Mouse (Mus musculus) heart, embryonic 16.5 days (tissue): ENCODE results near the gene Wnk2. TPM values are rescaled to one million over a fixed set of nuclear protein-coding genes. Genes with fewer than 3 reads are reported as not detected.

Experiments
- ATAC-seq: fragments of 200-750 bp; cut with Nextera tagmentation; replicated peaks from 2 replicates; pipeline ENCODE4 v1.8.0; 2017; ENCODE audit warnings: moderate number of reproducible peaks; ENCODE audit not compliant: insufficient read depth, low FRiP score; ENCODE audit errors: extremely low read depth
- H3K27ac ChIP-seq: fragments of 300-500 bp; sonication (generic); 2 replicates; pipeline ENCODE4 v1.5.1; 2014; ENCODE audit warnings: mild to moderate bottlenecking, low read length, control low read depth, moderate library complexity
- H3K27me3 ChIP-seq: fragments of 300-500 bp; sonication (generic); 2 replicates; pipeline ENCODE4 v1.6.1; 2014; ENCODE audit warnings: low read length, mixed read lengths; ENCODE audit not compliant: control insufficient read depth, insufficient read depth
- H3K36me3 ChIP-seq: fragments of 300-500 bp; sonication (generic); 2 replicates; pipeline ENCODE4 v1.6.1; 2014; ENCODE audit not compliant: control insufficient read depth, insufficient read depth
- H3K4me1 ChIP-seq: fragments of 300-500 bp; sonication (generic); 2 replicates; pipeline ENCODE4 v1.6.1; 2014; ENCODE audit warnings: low read length, mixed read lengths; ENCODE audit not compliant: control insufficient read depth, insufficient read depth
- H3K4me2 ChIP-seq: fragments of 300-500 bp; sonication (generic); 2 replicates; pipeline ENCODE4 v1.6.1; 2014; ENCODE audit warnings: low read depth, mild to moderate bottlenecking, control low read depth, low read length
- H3K4me3 ChIP-seq: fragments of 300-500 bp; sonication (generic); 2 replicates; pipeline ENCODE4 v1.5.1; 2014; ENCODE audit warnings: mild to moderate bottlenecking, control low read depth, low read length
- H3K9ac ChIP-seq: fragments of 300-500 bp; sonication (generic); 2 replicates; pipeline ENCODE4 v1.6.1; 2014; ENCODE audit warnings: low read length, control low read depth
- H3K9me3 ChIP-seq: fragments of 300-500 bp; sonication (generic); replicated peaks from 2 replicates; pipeline ENCODE4 v1.6.1; 2016; ENCODE audit warnings: low read length; ENCODE audit not compliant: control insufficient read depth
- WGBS: fragments of 180-500 bp; shearing (Covaris S2); extraction: QIAGEN DNeasy Blood & Tissue Kit; methylation state at CpG from one replicate; pipeline ENCODE4 v1.1.7; 2014; 5-methylcytosine and 5-hydroxymethylcytosine counted together
- polyA plus RNA-seq: library from polyadenylated mRNA; unstranded; fragments of >200 nt; fragmentation: Nextera tagmentation; extraction: Ambion mirVana; gene quantifications from 2 replicates; pipeline ENCODE4 v1.2.1, GENCODE M21; 2015

Wnk2 gene
- polyA plus RNA-seq, 1 experiment from 2014 or later = 1.8 TPM

DNA sequence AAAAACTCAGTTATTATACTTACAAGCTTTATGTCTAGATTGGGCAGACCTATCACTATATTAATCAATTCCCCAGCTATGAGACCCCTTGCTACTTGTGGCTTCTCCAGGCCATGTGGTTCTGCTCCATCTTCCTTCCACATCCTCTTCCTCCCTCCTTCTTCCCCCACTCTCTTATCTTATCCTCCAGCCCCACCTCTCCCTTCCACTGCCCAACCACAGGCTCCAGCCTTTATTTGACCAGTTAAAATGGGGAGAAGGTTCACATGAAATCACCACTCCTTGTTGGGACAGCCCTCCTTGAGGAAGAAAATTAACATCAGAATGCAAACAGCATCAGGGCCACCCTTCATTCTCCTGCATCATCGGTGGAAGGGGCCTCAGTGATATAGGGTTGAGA, 32.9 kb upstream of the Wnk2 start:
- WGBS = 56% methylated on average over 1 of the region's 1 CpGs
- ATAC-seq = no peak
- H3K4me1 ChIP-seq = peaks cover 25% of the 10 kb centered on the region
- H3K9ac ChIP-seq = no peak overlapping the region
- H3K27ac ChIP-seq = no peak overlapping the region
- H3K27me3 ChIP-seq = no peaks in the 10 kb centered on the region
- H3K9me3 ChIP-seq = no peaks in the 10 kb centered on the region; the same call in 1 of the 2 replicates
- H3K36me3 ChIP-seq = no peaks in the 10 kb centered on the region
- H3K4me3 ChIP-seq = no peak overlapping the region
- H3K4me2 ChIP-seq = no peak overlapping the region

DNA sequence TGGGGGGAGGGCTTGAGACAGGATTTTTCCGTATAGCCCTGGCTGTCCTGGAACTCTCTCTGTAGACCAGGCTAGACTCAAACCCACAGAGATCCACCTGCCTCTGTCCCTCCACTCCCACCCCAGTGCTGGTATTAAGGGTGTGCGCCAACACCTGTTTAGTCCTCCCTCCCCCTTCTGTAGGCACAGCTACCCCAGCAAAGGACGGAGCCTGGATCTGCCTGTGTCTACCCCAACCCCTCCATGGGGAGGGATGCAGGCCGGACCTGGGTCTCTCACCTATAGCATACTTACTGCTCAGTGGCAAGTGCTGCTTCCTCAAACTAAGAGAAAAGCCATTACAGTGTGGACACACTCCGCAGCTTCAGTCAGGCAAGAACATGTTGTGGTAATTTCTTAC, 32.5 kb upstream of the Wnk2 start:
- no peaks in the 10 kb centered on the region for H3K36me3 ChIP-seq
- ATAC-seq = no peak
- H3K4me1 ChIP-seq = peaks cover 25% of the 10 kb centered on the region
- no peak overlapping the region for H3K4me3 ChIP-seq
- no peak overlapping the region for H3K4me2 ChIP-seq
- H3K9me3 ChIP-seq = no peaks in the 10 kb centered on the region; the same call in 1 of the 2 replicates
- no peak overlapping the region for H3K27ac ChIP-seq
- no peak overlapping the region for H3K9ac ChIP-seq
- H3K27me3 ChIP-seq = no peaks in the 10 kb centered on the region
- 86% methylated on average over 5 of the region's 5 CpGs for WGBS

DNA sequence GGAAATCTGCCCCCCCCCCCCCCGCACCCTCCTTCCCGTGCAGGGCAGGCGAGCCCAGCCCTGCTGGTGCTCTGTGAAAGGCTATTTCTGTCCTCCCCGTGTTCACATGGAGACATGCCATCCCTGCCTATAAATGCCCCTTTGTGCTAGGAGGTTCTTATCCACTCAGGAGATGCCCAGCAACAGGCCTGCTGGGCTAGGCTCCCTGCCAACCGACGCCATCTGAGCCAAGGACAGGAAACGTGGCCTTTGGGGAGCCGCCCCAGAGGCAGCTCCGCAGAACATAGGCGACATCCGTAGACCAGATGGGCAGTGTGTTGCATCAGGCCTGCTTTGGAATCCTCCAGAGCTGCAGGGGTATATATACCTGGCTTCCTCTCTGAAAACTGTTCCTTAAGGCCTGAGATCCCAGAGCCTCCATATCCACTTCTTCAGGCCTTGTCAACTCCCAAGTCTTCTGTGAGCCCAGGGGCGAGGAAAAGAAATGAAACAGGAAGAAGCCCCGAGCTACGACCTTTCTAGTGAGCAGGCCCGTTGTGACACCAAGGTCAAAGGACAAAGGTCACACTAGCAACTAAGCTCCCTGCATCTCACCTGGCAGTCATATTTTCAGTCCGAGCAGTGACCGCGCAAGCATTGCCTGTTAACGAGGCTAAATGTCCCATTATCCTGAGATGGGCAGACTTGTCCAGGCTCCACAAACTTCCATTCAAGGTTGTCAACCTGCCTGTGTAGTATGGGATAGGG, 31.2 kb upstream of the Wnk2 start:
- Histone ChIP-seq H3K9ac (0 out of 2 replicates have a peak overlapping the region, but pooled peaks have one; percentile 3), H3K4me1 (peaks cover 25% of the 10 kb centered on the region), H3K36me3 (no peaks in the 10 kb centered on the region), H3K27me3 (no peaks in the 10 kb centered on the region), H3K9me3 (no peaks in the 10 kb centered on the region; the same call in 1 of the 2 replicates), H3K4me3 (no peak overlapping the region), H3K27ac (peak overlapping the region; percentile 91), H3K4me2 (peak overlapping the region; percentile 38; the same call in 1 of the 2 replicates)
- ATAC-seq = peak; percentile 92
- 45% methylated on average over 19 of the region's 19 CpGs for WGBS

DNA sequence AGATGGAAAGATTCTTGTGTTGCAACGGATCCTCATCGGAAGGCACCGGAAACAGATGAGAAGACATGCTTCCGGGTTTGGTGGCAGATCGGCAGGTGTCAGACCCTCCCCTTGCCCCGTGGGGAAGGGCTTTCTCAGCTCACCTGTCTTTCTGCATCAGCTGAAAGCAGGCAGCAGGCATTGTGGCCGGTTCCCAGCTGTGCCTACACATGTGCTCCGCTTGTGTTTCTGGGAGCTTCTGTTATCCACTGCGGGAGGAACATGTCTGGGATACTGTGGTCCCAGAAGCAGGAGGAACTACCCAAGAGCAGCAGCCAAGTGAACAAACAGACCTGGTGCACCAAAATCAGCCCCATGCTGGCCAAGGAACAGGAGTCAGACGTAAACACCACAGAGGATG, 27.7 kb upstream of the Wnk2 start:
- Histone ChIP-seq H3K4me3 (no peak overlapping the region), H3K9ac (no peak overlapping the region), H3K36me3 (no peaks in the 10 kb centered on the region), H3K4me2 (no peak overlapping the region), H3K4me1 (peaks cover 20% of the 10 kb centered on the region), H3K9me3 (no peaks in the 10 kb centered on the region), H3K27ac (no peak overlapping the region), H3K27me3 (no peaks in the 10 kb centered on the region)
- ATAC-seq = no peak
- WGBS = 71% methylated on average over 10 of the region's 10 CpGs

DNA sequence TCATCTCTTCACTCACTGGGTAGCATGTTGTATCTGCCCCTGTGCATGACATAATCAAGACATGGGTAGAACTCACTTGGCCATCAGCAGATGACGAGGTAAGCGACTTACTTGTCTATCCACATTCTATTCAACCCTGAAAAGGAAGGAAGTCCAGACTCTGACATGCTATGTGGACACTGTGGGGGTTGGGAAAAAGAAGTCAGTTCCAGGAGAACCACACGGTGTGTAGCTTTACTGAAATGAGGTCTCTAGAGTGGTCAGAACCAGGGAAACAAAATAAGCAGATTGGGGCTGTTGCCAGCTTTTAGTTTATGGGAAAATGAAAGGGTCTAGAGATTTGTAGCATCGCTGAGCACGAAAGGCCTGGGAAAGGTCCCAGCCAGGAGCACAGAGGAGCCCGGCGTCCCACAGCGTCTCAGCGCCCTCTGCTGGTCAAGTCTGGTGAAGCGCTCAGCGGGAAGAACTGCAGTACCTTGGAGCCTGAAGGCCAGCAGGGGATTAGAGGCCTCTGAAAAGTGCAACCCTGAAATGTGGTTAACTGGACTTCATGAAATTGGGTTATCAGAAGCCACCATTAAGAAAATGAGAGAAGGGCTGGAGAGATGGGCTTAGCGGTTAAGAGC, 25.3 kb upstream of the Wnk2 start:
- peak; percentile 65 for ATAC-seq
- H3K4me1 ChIP-seq = peaks cover 6% of the 10 kb centered on the region; the same call in 1 of the 2 replicates
- H3K4me3 ChIP-seq = no peak overlapping the region
- H3K4me2 ChIP-seq = no peak overlapping the region
- no peaks in the 10 kb centered on the region for H3K27me3 ChIP-seq
- H3K9me3 ChIP-seq = no peaks in the 10 kb centered on the region
- 6% methylated on average over 12 of the region's 12 CpGs for WGBS
- no peaks in the 10 kb centered on the region for H3K36me3 ChIP-seq
- H3K9ac ChIP-seq = no peak overlapping the region
- no peak overlapping the region for H3K27ac ChIP-seq

DNA sequence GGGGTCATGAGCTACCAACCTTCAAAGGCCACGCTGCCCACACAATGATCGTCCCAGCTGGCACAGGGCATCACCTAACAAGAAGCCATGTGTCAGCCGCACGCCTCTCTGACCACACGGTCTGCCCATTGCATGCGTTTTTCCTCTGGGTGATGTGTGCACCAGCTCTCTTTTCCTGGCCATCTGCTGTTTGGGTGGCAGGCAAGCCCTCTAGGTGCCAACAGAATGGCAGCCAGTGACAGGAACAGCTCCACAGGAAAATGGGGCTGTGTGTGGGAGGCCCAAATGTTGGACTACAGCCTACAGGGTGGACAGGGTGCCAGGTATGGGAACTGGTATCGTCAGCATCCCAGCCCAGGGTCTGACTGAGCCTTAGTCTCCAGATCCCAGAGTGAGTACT, 24.5 kb upstream of the Wnk2 start:
- no peak for ATAC-seq
- 76% methylated on average over 7 of the region's 7 CpGs for WGBS
- H3K36me3 ChIP-seq = no peaks in the 10 kb centered on the region

DNA sequence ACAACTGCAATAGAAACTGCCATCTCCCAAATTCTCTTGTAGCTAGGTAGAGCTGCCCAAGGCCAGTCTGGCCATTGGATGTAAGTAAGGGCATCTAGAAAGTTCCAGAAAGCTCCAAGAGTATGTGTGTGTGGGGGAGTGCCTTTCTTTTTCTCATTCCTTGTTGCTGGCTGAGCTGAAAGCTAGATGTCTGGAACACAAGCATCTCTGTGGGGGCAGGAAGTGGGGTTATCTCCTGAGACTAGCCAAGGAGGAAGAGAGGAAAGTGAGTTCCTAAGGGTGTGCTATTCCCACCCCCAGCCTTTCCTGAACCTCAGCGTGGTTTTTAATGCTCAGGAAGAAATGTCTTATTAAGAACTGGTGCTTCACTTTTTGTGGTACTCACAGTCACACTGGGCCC, 23.9 kb upstream of the Wnk2 start:
- H3K4me2 ChIP-seq = no peak overlapping the region
- ATAC-seq = no peak
- H3K27me3 ChIP-seq = no peaks in the 10 kb centered on the region
- H3K4me1 ChIP-seq = 0 out of 2 replicates have a peak, but pooled peaks cover 4% of the 10 kb centered on the region
- 65% methylated on average over 1 of the region's 1 CpGs for WGBS
- no peaks in the 10 kb centered on the region for H3K9me3 ChIP-seq
- H3K4me3 ChIP-seq = no peak overlapping the region
- no peak overlapping the region for H3K9ac ChIP-seq
- H3K36me3 ChIP-seq = no peaks in the 10 kb centered on the region
- no peak overlapping the region for H3K27ac ChIP-seq

More for the DNA sequence above, 24.5 kb upstream of the Wnk2 start:
- H3K27me3 ChIP-seq = no peaks in the 10 kb centered on the region
- H3K4me3 ChIP-seq = no peak overlapping the region
- H3K9me3 ChIP-seq = no peaks in the 10 kb centered on the region
- H3K27ac ChIP-seq = no peak overlapping the region
- no peak overlapping the region for H3K4me2 ChIP-seq
- H3K4me1 ChIP-seq = 0 out of 2 replicates have a peak, but pooled peaks cover 4% of the 10 kb centered on the region
- H3K9ac ChIP-seq = no peak overlapping the region

DNA sequence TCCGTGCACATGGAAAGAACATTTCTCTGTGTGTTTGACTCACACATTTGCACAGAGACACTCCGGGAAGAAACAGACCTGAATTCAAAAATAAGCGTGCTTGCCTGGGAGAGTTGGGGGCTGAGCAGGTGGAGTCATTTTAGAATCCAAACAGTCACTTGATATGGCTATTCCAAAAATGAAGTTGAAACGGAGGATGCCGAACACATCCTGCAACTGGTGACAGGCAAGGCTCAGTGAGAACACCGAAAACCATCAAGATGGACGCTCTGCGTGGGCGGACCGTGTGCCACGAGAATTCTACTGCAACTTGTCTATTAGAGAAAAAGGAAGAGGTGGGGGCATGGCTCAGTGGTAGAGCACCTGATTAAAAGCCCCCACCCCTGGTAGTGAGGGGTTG, 22.8 kb upstream of the Wnk2 start:
- Histone ChIP-seq H3K27me3 (no peaks in the 10 kb centered on the region), H3K27ac (no peak overlapping the region), H3K4me1 (0 out of 2 replicates have a peak, but pooled peaks cover 4% of the 10 kb centered on the region), H3K4me3 (no peak overlapping the region), H3K36me3 (no peaks in the 10 kb centered on the region), H3K9me3 (no peaks in the 10 kb centered on the region), H3K4me2 (no peak overlapping the region), H3K9ac (no peak overlapping the region)
- 89% methylated on average over 11 of the region's 11 CpGs for WGBS
- ATAC-seq = no peak
